Mouse (Mus musculus): Measurements from ENCODE around the gene Svop.

DNA sequence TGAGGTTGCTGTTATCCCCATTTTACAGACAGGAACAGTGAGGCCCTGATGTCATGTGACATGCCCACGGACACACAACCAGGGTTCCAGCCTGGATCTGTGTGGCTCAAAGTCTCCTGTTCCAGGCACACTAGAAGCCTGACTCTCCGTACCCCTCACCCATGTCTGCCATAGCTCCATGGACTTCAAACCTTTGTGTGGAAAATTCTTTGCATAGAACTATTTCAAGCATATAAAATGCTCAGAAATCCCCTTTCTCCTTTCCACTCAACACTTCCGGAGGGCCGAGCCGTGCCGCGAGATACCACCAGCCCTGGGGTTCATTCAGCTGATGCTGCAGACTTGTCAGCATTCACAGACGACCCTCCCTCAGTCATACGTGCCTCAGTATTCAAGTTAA is 23.8 kb downstream of the Svop start:
- no peak for TF ChIP-seq CTCF (IDR thresholded peaks at IDR 0.05; ENCODE audit: control insufficient read depth, insufficient read depth, insufficient read length)
- no peak for TF ChIP-seq CEBPB (IDR thresholded peaks at IDR 0.05; ENCODE audit: low read depth)
- no peak for TF ChIP-seq MAX (IDR thresholded peaks at IDR 0.05)
- no peak for TF ChIP-seq USF1 (IDR thresholded peaks at IDR 0.05; ENCODE audit: low read depth)
- TF ChIP-seq FOSL1 (IDR thresholded peaks at IDR 0.05; ENCODE audit: insufficient read depth, low read length, poor library complexity, severe bottlenecking) = no peak
- no peak for TF ChIP-seq MYOG (IDR thresholded peaks at IDR 0.05; ENCODE audit: control insufficient read depth, extremely low read depth, insufficient read length)
- TF ChIP-seq MYOD1 (IDR thresholded peaks at IDR 0.05; ENCODE audit: control insufficient read depth, insufficient read length, low read depth) = no peak

All from C2C12 (cell line).